Mouse (Mus musculus) kidney, embryonic 15.5 days (tissue): ENCODE data around the gene Zdhhc12. TPM values are rescaled to one million over a fixed set of nuclear protein-coding genes. Genes with fewer than 3 reads are reported as not detected.

Experiments
- ATAC-seq: fragments of 200-750 bp; cut with Nextera tagmentation; replicated peaks from 2 replicates; pipeline ENCODE4 v1.8.0; 2017; ENCODE audit warnings: moderate TSS enrichment; ENCODE audit not compliant: low FRiP score
- H3K27ac ChIP-seq: fragments of 300-500 bp; sonication (generic); 2 replicates; pipeline ENCODE4 v1.5.1; 2015; ENCODE audit warnings: mild to moderate bottlenecking, inconsistent platforms
- H3K27me3 ChIP-seq: fragments of 300-500 bp; sonication (generic); 2 replicates; pipeline ENCODE4 v1.6.1; 2015; ENCODE audit warnings: inconsistent platforms
- H3K36me3 ChIP-seq: fragments of 300-500 bp; sonication (generic); 2 replicates; pipeline ENCODE4 v1.6.1; 2015; ENCODE audit warnings: inconsistent platforms
- H3K4me1 ChIP-seq: fragments of 300-500 bp; sonication (generic); 2 replicates; pipeline ENCODE4 v1.6.1; 2015; ENCODE audit warnings: inconsistent platforms
- H3K4me2 ChIP-seq: fragments of 300-500 bp; sonication (generic); 2 replicates; pipeline ENCODE4 v1.6.1; 2015; ENCODE audit warnings: moderate library complexity, mild to moderate bottlenecking, inconsistent platforms
- H3K4me3 ChIP-seq: fragments of 300-500 bp; sonication (generic); replicated peaks from 2 replicates; pipeline ENCODE4 v1.5.1; 2015; ENCODE audit warnings: mild to moderate bottlenecking, inconsistent platforms
- H3K9ac ChIP-seq: fragments of 300-500 bp; sonication (generic); 2 replicates; pipeline ENCODE4 v1.6.1; 2015; ENCODE audit warnings: mild to moderate bottlenecking, inconsistent platforms
- H3K9me3 ChIP-seq: fragments of 300-500 bp; sonication (generic); replicated peaks from 2 replicates; pipeline ENCODE4 v1.6.1; 2016; ENCODE audit warnings: inconsistent platforms
- WGBS: fragments of 180-500 bp; shearing (Covaris S2); methylation state at CpG from one replicate; pipeline ENCODE4 v1.1.7; 2015; ENCODE audit warnings: mixed read lengths; 5-methylcytosine and 5-hydroxymethylcytosine counted together
- polyA plus RNA-seq: library from polyadenylated mRNA; unstranded; fragments of >200 nt; fragmentation: Nextera tagmentation; extraction: Ambion mirVana; gene quantifications from 2 replicates; pipeline ENCODE4 v1.2.1, GENCODE M21; 2015

The Zdhhc12 gene
- polyA plus RNA-seq, 1 experiment from 2014 or later = 37.7 TPM

DNA sequence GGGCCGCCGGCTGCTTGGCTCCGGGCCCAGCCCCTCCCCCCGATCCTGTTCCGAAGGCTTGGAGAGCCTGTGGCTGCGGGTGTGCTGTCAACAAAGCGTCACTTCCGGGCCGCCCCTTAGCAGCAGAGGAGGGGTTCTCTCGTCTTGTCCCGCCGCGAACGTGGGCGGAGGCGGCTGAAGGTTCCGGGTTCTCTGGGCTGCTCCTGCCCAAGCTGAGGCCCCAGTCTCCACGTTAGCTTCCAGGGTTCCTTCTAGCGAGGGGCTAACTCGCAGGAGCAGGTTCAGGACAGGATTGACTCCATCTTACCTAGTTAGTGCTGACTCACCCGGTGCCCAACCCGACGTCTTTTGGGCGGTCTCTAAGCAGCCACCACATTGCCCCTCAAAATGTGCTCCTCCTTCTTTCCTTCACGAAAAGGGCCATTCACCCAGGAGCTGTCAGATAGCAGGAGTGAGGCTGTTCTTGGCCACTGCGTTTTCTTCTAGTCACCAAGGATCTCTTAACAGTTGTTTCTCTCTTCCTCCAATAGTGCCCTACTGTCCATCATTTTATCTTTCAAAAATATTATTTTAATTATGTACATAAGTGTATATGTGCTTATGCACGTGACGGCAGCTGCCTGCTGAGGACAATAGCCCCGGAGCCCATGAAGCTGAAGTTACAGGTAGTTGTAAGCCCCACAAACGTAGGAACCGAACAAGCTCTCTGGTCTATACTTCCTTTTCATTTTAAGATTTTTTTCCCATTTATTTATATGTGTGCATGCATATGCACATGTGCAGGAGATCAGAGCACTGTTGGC lies 31.2 kb upstream of the Zdhhc12 start, which contains the start of gene Zer1:
Gene Zer1 (minus strand): TSS at position 114 of the 803 bp plus-strand sequence.
- Histone ChIP-seq H3K4me2 (peak within 1 kb of the TSS; percentile 71), H3K9me3 (no peaks in the 10 kb centered on the region), H3K27me3 (no peaks in the 10 kb centered on the region), H3K4me1 (peaks cover 26% of the 10 kb centered on the region), H3K4me3 (peak within 1 kb of the TSS; percentile 81), H3K36me3 (0 out of 2 replicates have a peak, but pooled peaks cover 5% of the 10 kb centered on the region), H3K9ac (peak within 1 kb of the TSS; percentile 84), H3K27ac (peak within 1 kb of the TSS; percentile 89)
- 10% methylated on average over 31 of the region's 31 CpGs for WGBS
- ATAC-seq = peak; percentile 97

DNA sequence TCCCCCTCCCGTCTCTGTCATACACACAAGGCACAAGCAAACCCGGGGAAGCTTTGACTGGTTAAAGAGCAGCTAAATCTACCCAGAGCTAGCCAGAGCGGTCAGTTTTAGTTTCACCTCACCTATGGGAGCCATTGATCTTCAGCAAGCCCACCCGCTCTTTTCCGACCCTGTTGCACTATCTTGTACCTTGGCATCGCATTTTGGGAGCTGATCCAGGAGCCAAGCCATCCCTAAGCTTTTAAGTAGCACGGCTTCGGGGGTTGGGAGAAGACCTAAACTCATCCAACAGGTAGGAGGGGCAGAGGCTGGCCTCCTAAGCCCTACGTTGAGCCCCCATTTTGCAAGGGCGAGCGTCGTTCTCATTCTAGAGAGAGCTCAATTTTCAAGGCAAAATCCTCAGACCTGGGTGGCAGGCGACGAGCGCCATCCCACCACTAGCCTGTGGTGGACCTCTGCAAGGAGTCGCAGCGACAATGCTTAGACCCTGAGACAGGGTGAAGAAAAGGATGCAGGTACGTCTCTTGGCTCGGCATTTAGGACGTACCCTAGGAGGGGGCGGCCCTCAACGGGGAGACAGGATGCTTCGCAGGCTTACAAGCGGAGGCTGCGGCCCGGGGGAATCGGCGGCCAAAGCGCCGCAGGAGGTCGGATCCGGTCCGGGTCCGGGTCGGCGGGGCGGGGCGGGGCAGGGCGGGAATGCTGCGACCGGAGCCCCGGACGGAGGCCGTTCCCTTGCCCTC lies 30.5 kb upstream of the Zdhhc12 start:
- H3K27me3 ChIP-seq = no peaks in the 10 kb centered on the region
- peak overlapping the region; percentile 81 for H3K4me3 ChIP-seq
- peak overlapping the region; percentile 84 for H3K9ac ChIP-seq
- under 1% methylated on average over 33 of the region's 44 CpGs for WGBS
- peak; percentile 75 for ATAC-seq
- H3K4me2 ChIP-seq = peak overlapping the region; percentile 71
- peaks cover 26% of the 10 kb centered on the region for H3K4me1 ChIP-seq
- 0 out of 2 replicates have a peak, but pooled peaks cover 5% of the 10 kb centered on the region for H3K36me3 ChIP-seq
- H3K9me3 ChIP-seq = no peaks in the 10 kb centered on the region
- H3K27ac ChIP-seq = peak overlapping the region; percentile 89

DNA sequence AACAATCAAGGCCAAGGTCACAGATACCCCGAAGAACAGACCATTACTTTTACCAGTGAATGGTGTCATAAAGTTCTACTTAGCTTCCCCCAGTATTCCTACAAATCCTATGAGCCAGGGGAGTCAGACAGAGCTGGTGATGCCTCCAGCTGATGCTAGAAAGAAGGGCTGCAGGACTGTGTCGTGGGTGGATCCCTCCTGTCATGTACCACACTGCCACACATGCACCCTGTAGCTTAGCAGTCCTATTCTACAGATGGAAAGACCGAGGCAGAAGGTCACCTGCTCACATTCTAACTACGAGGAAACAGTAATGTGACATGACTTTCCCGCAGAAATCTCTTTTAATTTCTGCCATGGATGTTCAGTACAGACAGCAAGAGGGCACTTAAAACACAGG lies 29.3 kb upstream of the Zdhhc12 start:
- no peak overlapping the region for H3K27ac ChIP-seq
- no peaks in the 10 kb centered on the region for H3K27me3 ChIP-seq
- 0 out of 2 replicates have a peak, but pooled peaks cover 5% of the 10 kb centered on the region for H3K36me3 ChIP-seq
- H3K4me1 ChIP-seq = peaks cover 26% of the 10 kb centered on the region
- H3K4me3 ChIP-seq = no peak overlapping the region
- no peak overlapping the region for H3K9ac ChIP-seq
- no peak for ATAC-seq
- whole genome bisulfite sequencing = 82% methylated on average over 5 of the region's 5 CpGs
- no peaks in the 10 kb centered on the region for H3K9me3 ChIP-seq
- no peak overlapping the region for H3K4me2 ChIP-seq

DNA sequence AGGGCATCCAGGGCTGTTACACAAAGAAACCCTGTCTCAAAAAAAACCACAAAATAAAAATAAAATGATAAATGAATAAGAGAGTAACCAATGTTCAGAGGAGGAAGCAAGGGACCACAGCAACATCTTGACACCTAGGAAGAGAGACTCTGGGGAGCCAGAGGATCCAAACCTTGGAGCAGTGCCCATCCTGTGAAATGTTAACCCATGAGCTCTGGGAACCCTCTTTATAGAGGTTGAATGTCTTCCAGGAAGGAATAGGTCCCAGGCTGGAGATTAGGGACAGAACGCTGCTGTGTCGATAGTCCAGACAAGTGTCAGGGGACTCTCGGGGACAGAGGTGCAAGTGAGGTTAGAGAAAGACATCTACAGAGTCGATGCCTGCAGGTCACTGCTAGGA lies 26.8 kb upstream of the Zdhhc12 start:
- ATAC-seq = no peak
- Histone ChIP-seq H3K4me2 (no peak overlapping the region), H3K9me3 (no peaks in the 10 kb centered on the region), H3K9ac (no peak overlapping the region), H3K4me1 (peaks cover 26% of the 10 kb centered on the region), H3K4me3 (no peak overlapping the region), H3K36me3 (0 out of 2 replicates have a peak, but pooled peaks cover 5% of the 10 kb centered on the region), H3K27ac (no peak overlapping the region), H3K27me3 (no peaks in the 10 kb centered on the region)
- 89% methylated on average over 4 of the region's 4 CpGs for WGBS

DNA sequence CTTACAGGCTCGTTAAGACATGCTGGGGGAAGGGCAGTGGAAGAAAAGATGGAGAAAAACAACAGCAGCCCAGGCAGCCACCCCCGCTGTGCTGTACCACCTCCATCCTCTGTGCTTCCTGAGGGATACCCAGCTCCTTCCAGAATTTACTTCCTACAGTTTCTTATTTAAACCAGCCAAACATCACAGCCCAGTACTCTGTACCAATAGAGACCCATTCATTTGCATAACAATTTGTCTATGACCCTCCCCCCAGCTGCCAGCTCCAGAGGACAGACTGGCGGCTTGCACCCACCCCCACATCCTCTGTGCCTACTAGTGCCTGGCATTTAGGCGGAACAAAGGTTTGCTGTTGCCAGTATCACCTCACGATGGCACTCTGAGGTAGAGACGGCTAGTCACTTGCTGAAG lies 26.2 kb upstream of the Zdhhc12 start:
- WGBS = 34% methylated on average over 6 of the region's 6 CpGs
- no peaks in the 10 kb centered on the region for H3K27me3 ChIP-seq
- no peak overlapping the region for H3K4me3 ChIP-seq
- peaks cover 20% of the 10 kb centered on the region for H3K4me1 ChIP-seq
- H3K9me3 ChIP-seq = no peaks in the 10 kb centered on the region
- H3K9ac ChIP-seq = no peak overlapping the region
- no peak overlapping the region for H3K4me2 ChIP-seq
- no peak overlapping the region for H3K27ac ChIP-seq
- H3K36me3 ChIP-seq = 0 out of 2 replicates have a peak, but pooled peaks cover 5% of the 10 kb centered on the region
- no peak for ATAC-seq

DNA sequence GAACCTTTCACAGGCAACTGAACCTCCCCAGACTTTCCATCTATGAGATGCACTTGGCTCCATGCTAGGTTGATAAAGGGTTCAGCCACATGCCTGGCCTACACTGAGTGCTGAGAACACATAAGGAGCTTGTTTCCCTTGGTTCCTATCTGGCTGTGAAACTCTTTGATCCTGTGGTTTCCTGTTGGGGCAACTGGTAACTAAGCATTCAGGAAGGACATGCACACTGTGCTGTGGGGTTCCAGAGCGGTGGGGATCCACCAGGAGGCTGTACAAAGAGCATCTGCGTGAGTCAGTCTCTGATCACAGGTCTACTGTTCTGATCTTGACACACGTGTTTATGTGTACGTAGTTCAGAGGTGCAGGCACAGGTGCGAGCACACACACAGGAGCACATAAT lies 19.1 kb upstream of the Zdhhc12 start:
- ATAC-seq = no peak
- WGBS = 91% methylated on average over 5 of the region's 5 CpGs

DNA sequence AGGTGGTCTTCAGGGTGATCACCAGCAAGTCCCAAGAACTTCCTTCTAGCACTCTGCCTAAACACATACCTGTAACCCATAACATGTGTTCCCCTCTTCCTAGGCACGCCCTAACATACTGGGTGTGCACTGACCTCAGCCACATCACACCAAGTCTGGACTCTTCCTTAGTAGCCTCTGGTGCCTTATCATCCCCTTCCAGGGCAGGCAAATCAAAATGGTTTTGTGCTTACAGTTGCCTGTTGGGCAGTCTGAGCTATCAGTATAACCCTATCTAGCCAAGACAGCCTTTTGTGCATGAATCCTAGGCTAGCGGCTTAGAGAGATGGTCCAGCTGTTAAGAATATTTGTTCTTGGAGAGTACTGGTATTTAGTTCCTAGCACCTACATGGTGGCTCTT lies 18.1 kb upstream of the Zdhhc12 start:
- no peaks in the 10 kb centered on the region for H3K9me3 ChIP-seq
- no peak overlapping the region for H3K27ac ChIP-seq
- H3K4me2 ChIP-seq = no peak overlapping the region
- no peak overlapping the region for H3K4me3 ChIP-seq
- peaks cover 65% of the 10 kb centered on the region for H3K36me3 ChIP-seq
- 92% methylated on average over 2 of the region's 2 CpGs for WGBS
- no peak overlapping the region for H3K9ac ChIP-seq
- no peaks in the 10 kb centered on the region for H3K4me1 ChIP-seq
- H3K27me3 ChIP-seq = no peaks in the 10 kb centered on the region
- ATAC-seq = no peak

More for the DNA sequence above, 19.1 kb upstream of the Zdhhc12 start:
- H3K27ac ChIP-seq = no peak overlapping the region
- peaks cover 54% of the 10 kb centered on the region for H3K36me3 ChIP-seq
- no peaks in the 10 kb centered on the region for H3K9me3 ChIP-seq
- H3K4me1 ChIP-seq = no peaks in the 10 kb centered on the region
- H3K4me2 ChIP-seq = no peak overlapping the region
- no peak overlapping the region for H3K4me3 ChIP-seq
- no peaks in the 10 kb centered on the region for H3K27me3 ChIP-seq
- H3K9ac ChIP-seq = no peak overlapping the region

DNA sequence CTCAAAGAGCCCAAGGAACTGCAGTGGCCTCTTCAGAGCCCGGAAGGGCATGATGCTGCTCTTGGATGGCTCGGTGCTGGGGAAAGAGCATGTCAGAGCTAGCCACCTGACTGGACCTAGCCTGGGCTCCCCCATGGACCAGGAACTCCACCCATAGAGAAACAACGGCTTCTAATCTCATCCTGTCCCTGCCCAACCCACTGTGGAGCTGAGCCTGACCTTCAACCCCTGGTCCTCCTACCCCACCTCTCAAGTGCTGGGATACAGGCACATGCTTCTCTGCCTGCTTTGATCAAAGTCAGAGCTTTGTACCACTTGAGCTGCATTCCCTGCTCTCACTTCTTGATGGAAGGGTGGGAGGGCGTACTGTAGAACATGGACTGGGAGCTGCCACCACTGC lies 14.8 kb upstream of the Zdhhc12 start:
- H3K36me3 ChIP-seq = peaks cover 90% of the 10 kb centered on the region
- no peaks in the 10 kb centered on the region for H3K9me3 ChIP-seq
- no peak for ATAC-seq
- no peak overlapping the region for H3K4me2 ChIP-seq
- H3K27me3 ChIP-seq = no peaks in the 10 kb centered on the region
- no peak overlapping the region for H3K9ac ChIP-seq
- H3K4me1 ChIP-seq = no peaks in the 10 kb centered on the region
- H3K27ac ChIP-seq = no peak overlapping the region
- WGBS = 92% methylated on average over 4 of the region's 4 CpGs
- H3K4me3 ChIP-seq = no peak overlapping the region

DNA sequence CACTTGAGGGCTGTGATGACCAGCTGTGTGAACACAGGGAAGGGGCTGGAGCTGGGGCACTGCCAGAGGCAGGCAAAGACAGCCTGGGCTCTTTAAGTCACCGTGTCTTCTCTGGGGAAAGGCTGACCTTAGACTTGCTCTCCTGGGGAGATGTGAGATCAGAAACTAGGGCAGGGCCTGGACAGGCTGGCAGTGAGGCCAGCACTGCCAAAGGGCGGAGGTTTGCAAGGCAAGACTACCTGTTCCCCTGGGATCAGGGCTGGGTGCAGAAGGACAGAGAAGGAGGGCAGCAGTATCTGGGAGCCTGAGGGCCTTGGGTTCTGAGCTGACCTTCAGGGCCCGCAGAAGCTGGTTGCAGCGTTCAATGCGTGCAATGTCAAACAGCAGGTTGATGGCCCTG lies 14.2 kb upstream of the Zdhhc12 start:
- no peaks in the 10 kb centered on the region for H3K9me3 ChIP-seq
- ATAC-seq = no peak

DNA sequence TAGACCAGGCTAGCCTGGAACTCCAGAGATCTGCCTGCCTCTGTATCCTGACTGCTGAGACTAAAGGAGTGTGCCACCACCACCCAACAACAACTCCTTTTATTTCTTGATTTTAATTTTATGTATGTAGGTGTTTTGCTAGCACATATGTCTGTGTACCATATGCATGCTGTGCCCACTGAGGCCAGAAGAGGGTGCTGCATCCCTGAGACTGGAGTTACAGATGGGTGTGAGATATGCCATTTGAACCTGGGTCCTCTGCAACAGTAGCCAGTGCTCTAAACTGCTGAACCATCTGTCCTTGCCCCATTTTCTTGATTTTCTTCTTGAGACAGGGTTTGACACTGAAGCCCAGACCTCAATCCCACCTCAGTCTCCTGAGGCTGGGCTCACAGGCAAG lies 12.9 kb upstream of the Zdhhc12 start:
- no peak overlapping the region for H3K4me3 ChIP-seq
- no peak overlapping the region for H3K27ac ChIP-seq
- no peak overlapping the region for H3K4me2 ChIP-seq
- H3K36me3 ChIP-seq = peaks cover 92% of the 10 kb centered on the region
- ATAC-seq = no peak
- H3K9ac ChIP-seq = no peak overlapping the region
- no peaks in the 10 kb centered on the region for H3K4me1 ChIP-seq
- H3K9me3 ChIP-seq = no peaks in the 10 kb centered on the region
- no peaks in the 10 kb centered on the region for H3K27me3 ChIP-seq

More for the DNA sequence above, 14.2 kb upstream of the Zdhhc12 start:
- H3K4me1 ChIP-seq = no peaks in the 10 kb centered on the region
- H3K4me2 ChIP-seq = no peak overlapping the region
- 93% methylated on average over 5 of the region's 5 CpGs for WGBS
- no peak overlapping the region for H3K9ac ChIP-seq
- H3K36me3 ChIP-seq = peaks cover 90% of the 10 kb centered on the region
- H3K27me3 ChIP-seq = no peaks in the 10 kb centered on the region
- H3K4me3 ChIP-seq = no peak overlapping the region
- no peak overlapping the region for H3K27ac ChIP-seq

DNA sequence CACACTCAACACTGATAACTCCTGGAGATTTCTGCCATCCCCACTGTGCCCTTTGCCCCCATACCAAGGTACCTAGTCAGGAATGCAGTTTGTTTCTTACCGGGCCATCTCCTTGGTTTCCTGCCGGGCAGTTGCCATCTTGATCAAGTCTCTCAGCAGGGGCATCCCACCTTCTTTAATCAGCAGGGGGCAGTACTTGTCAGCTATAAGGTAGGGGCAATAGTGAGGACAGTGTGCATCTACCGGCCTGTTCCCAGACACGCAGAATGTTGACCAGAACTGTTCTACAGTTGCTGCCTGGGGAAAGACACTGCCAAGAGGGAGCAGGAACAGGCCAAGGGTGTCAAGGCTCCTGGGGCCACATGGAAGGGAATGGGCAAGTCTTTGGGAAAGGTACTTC lies 6.8 kb upstream of the Zdhhc12 start:
- Histone ChIP-seq H3K9ac (no peak overlapping the region), H3K4me2 (no peak overlapping the region), H3K9me3 (no peaks in the 10 kb centered on the region), H3K27me3 (no peaks in the 10 kb centered on the region), H3K4me3 (no peak overlapping the region), H3K27ac (no peak overlapping the region), H3K36me3 (peaks cover 71% of the 10 kb centered on the region), H3K4me1 (no peaks in the 10 kb centered on the region)
- ATAC-seq = no peak
- WGBS = 71% methylated on average over 4 of the region's 4 CpGs

DNA sequence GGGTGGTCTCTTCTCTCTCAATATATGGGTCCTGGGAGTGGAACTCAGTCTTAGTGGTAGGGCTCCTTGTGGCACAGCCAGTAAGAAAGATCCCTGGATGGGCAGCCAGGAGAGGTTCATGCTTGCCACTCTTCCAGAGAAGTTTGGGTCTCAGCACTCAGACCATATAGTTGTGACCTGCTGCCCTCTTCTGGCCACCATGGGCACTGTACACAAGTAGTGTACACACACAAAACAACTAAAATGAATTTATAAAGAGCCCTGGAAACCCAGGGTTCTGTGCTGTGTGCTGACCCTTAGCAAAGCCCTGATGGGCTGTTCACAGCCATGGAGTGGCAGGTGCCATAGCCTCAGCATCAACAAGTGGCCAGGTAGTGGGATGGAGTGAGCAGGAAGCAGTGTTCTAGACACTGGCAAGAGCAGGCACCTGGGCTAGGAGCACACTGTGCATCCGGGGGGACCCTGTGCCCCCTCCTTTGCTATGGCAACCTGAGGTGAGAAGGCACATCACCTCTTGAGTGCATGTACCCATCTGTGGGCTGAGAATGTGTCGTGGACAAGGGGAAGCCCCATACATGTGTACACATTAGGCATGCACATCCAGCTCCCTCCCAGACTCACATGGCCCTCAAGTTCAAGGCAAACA lies 2.6 kb upstream of the Zdhhc12 start:
- Histone ChIP-seq H3K36me3 (peaks cover 43% of the 10 kb centered on the region), H3K4me3 (no peak overlapping the region), H3K9ac (no peak overlapping the region), H3K27ac (no peak overlapping the region), H3K9me3 (no peaks in the 10 kb centered on the region), H3K4me2 (no peak overlapping the region), H3K27me3 (no peaks in the 10 kb centered on the region), H3K4me1 (peaks cover 20% of the 10 kb centered on the region)
- ATAC-seq = no peak
- 83% methylated on average over 2 of the region's 2 CpGs for WGBS
